Mouse (Mus musculus) lung, postnatal 0 days (tissue): ENCODE data around the gene Xbp1. TPM values are rescaled to one million over a fixed set of nuclear protein-coding genes. Genes with fewer than 3 reads are reported as not detected.

Source experiments
- ATAC-seq: fragments of 200-750 bp; cut with Nextera tagmentation; 2 replicates; pipeline ENCODE4 v1.8.0; 2017; ENCODE audit warnings: moderate library complexity
- DNase-seq: peaks from one replicate; pipeline ENCODE4 v3.0.0-alpha.2; 2016; ENCODE audit warnings: low spot score
- H3K27ac ChIP-seq: fragments of 300-500 bp; sonication (generic); 2 replicates; pipeline ENCODE4 v1.5.1; 2014; ENCODE audit warnings: antibody characterized with exemption, mild to moderate bottlenecking, low read length, mixed read lengths
- H3K27me3 ChIP-seq: fragments of 300-500 bp; sonication (generic); replicated peaks from 2 replicates; pipeline ENCODE4 v1.6.1; 2014; ENCODE audit warnings: low read length, mixed read lengths; ENCODE audit not compliant: insufficient read depth
- H3K36me3 ChIP-seq: fragments of 300-500 bp; sonication (generic); 2 replicates; pipeline ENCODE4 v1.6.1; 2014; ENCODE audit warnings: low read length, mixed read lengths; ENCODE audit not compliant: insufficient read depth
- H3K4me1 ChIP-seq: fragments of 300-500 bp; sonication (generic); 2 replicates; pipeline ENCODE4 v1.6.1; 2014; ENCODE audit warnings: antibody characterized with exemption, low read depth, low read length, mixed read lengths; ENCODE audit not compliant: insufficient read depth
- H3K4me2 ChIP-seq: fragments of 300-500 bp; sonication (generic); replicated peaks from 2 replicates; pipeline ENCODE4 v1.6.1; 2014; ENCODE audit warnings: low read depth, mild to moderate bottlenecking, low read length, moderate library complexity, mixed read lengths
- H3K4me3 ChIP-seq: fragments of 300-500 bp; sonication (generic); 2 replicates; pipeline ENCODE4 v1.5.1; 2014; ENCODE audit warnings: low read depth, low read length
- H3K9ac ChIP-seq: fragments of 300-500 bp; sonication (generic); replicated peaks from 2 replicates; pipeline ENCODE4 v1.6.1; 2014; ENCODE audit warnings: low read depth, mild to moderate bottlenecking
- H3K9me3 ChIP-seq: fragments of 300-500 bp; sonication (generic); 2 replicates; pipeline ENCODE4 v1.6.1; 2016; ENCODE audit warnings: low read length, mixed read lengths
- CTCF ChIP-seq: IDR thresholded peaks from 2 replicates; pipeline ENCODE4 v1.5.1; 2016; ENCODE audit warnings: antibody characterized with exemption, mild to moderate bottlenecking
- EP300 ChIP-seq: IDR thresholded peaks from 2 replicates; pipeline ENCODE4 v1.6.1; 2016; ENCODE audit warnings: antibody characterized with exemption, mild to moderate bottlenecking, control low read depth
- whole genome bisulfite sequencing: fragments of 180-500 bp; shearing (Covaris S2); extraction: QIAGEN DNeasy Blood & Tissue Kit; methylation state at CpG from one replicate; pipeline ENCODE4 v1.1.7; 2014; 5-methylcytosine and 5-hydroxymethylcytosine counted together
- polyA plus RNA-seq: library from polyadenylated mRNA; unstranded; fragments of >200 nt; fragmentation: Nextera tagmentation; extraction: Ambion mirVana; gene quantifications from 2 replicates; pipeline ENCODE4 v1.2.1, GENCODE M21; 2015

Xbp1 gene
- polyA plus RNA-seq, 1 experiment from 2014 or later, result 211 TPM

DNA sequence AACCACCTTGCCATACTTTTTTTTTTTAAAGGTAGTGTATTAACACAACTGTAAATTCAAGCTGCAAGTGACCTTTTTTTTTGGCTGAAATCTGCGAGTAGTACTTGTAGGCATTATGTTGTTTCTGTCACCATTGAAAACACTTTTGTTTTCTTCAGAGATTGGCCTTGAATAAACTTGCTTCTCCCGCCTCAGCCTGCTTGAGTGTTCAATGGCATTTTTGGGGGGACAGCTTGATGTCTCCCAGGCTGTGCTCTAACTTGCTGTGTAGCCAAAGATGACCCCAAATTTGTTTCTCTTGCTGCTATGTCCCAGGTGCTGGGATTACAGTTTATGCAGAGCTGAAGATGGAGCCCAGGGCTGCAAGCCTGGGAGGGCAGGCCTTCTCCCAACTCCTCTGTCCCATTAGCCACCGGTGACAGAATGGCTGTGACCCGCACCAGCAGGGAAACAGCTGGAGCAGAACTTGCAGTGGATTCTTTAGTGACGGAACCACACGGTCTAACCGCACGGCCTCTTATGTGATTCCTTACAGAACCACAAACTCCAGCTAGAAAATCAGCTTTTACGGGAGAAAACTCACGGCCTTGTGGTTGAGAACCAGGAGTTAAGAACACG lies 2.4 kb downstream of the Xbp1 start:
- Histone ChIP-seq H3K9ac (peak overlapping the region; percentile 23; the same call in 1 of the 2 replicates), H3K27ac (no peak overlapping the region), H3K27me3 (no peaks in the 10 kb centered on the region), H3K4me2 (peak overlapping the region; percentile 55), H3K4me3 (peak overlapping the region; percentile 100), H3K36me3 (peaks cover 29% of the 10 kb centered on the region), H3K4me1 (peaks cover 11% of the 10 kb centered on the region; the same call in 1 of the 2 replicates), H3K9me3 (no peaks in the 10 kb centered on the region)
- WGBS, result 80% methylated on average over 11 of the region's 11 CpGs
- TF ChIP-seq EP300 (no peak), CTCF (no peak)
- DNase-seq (no peak), ATAC-seq (no peak)

DNA sequence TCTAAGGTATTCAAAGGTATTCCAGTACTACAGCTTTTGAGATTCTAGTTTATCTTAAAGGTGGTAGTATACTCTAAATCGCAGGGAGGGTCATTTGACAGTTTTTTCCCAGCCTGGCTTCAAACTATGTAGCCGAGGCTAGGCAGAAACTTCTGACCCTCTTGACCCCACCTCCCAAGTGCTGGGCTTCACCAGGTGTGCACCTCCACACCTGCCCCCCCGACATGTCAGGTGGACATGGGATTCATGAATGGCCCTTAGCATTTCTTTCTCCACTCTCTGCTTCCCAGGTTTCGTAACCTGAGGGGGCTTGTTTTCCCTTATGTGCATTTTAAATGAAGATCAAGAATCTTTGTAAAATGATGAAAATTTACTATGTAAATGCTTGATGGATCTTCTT lies 5.0 kb downstream of the Xbp1 start:
- no peaks in the 10 kb centered on the region for H3K27me3 ChIP-seq
- DNase-seq (no peak), ATAC-seq (no peak)
- H3K4me3 ChIP-seq, result no peak overlapping the region
- H3K27ac ChIP-seq, result no peak overlapping the region
- no peak overlapping the region for H3K9ac ChIP-seq
- H3K4me2 ChIP-seq, result no peak overlapping the region
- no peaks in the 10 kb centered on the region for H3K9me3 ChIP-seq
- peaks cover 15% of the 10 kb centered on the region; the same call in 1 of the 2 replicates for H3K4me1 ChIP-seq
- WGBS, result 73% methylated on average over 4 of the region's 4 CpGs
- TF ChIP-seq CTCF, result no peak
- no peak for TF ChIP-seq EP300
- H3K36me3 ChIP-seq, result peaks cover 29% of the 10 kb centered on the region

DNA sequence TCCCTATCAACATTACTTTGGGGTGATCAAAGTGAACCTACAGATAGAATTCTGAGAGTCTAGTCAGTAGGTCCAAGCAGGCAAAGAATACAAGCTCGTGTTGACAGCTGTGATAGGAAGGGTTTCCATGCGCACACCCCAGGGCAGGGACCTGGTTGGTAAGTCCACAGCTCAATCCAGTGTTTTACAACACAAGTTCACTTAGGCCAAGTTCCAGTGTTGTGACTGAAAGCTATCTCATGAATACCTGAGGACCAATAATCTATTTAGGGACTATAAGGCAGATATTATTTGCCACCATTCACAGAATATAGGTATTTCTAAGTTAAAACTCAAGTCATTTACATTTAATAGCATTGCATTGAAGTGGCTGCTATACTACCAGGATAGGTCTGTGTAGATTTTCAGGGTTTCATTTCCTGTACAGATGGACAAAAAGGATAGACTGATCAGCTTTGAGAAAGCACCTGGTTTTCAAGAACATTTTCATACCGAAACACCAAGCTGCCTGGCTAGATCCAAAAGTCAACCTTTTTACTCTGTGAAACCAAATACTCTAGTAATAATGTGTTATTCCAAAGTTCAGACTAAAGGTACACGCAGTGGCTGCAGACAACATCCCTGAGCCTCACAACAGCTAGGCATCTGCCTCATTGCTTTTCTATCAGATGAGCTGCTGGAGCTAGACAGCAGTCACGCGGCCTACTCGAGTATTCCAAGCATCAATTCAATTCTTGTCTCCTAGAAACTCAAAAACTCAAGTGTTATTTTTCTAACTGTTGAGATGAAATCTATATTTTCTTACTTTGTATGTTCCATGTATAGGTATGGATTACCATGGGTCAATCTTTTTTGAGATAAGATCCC lies 6.3 kb downstream of the Xbp1 start:
- H3K27ac ChIP-seq, result no peak overlapping the region
- DNase-seq (no peak), ATAC-seq (no peak)
- H3K9me3 ChIP-seq, result no peaks in the 10 kb centered on the region
- H3K4me3 ChIP-seq, result no peak overlapping the region
- no peak for TF ChIP-seq CTCF
- no peak for TF ChIP-seq EP300
- H3K36me3 ChIP-seq, result peaks cover 33% of the 10 kb centered on the region
- peaks cover 15% of the 10 kb centered on the region; the same call in 1 of the 2 replicates for H3K4me1 ChIP-seq
- 85% methylated on average over 7 of the region's 7 CpGs for WGBS
- no peak overlapping the region for H3K9ac ChIP-seq
- no peak overlapping the region for H3K4me2 ChIP-seq
- no peaks in the 10 kb centered on the region for H3K27me3 ChIP-seq

DNA sequence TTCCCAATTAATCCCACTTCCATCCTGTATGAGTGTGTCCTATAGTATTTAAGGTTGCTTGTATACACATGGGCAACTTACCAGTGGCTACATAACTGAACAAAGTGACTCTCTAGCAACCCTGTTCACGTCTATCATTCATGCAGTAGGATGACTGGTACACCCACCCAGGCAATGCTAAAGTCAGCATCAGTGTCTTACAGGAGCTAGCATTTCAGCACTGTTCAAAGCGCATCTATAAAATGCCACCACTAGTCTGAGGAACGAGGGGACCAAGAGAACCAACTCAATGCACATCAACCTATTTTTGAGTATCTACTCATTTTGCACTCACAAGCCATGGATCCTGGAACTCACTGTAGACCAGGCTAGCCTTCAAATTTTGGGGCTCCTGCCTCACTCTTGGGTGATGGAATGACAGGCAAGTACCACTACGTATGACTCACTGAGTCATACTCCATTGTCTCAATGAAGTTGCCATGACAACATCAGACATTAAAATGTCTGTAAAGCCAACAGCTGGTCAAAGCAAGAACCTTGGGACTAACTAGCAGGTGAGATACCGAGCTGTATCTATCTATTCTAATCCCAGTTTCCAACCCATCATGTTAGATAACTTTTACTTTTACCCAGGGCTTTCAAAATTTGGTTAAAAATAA lies 7.5 kb downstream of the Xbp1 start:
- peaks cover 42% of the 10 kb centered on the region for H3K36me3 ChIP-seq
- TF ChIP-seq EP300, result no peak
- TF ChIP-seq CTCF, result no peak
- H3K4me1 ChIP-seq, result peaks cover 9% of the 10 kb centered on the region; the same call in 1 of the 2 replicates
- H3K27me3 ChIP-seq, result no peaks in the 10 kb centered on the region
- ATAC-seq, result no peak
- no peak overlapping the region for H3K4me2 ChIP-seq
- 74% methylated on average over 5 of the region's 5 CpGs for WGBS
- H3K9me3 ChIP-seq, result no peaks in the 10 kb centered on the region
- no peak overlapping the region for H3K4me3 ChIP-seq
- no peak overlapping the region for H3K9ac ChIP-seq
- no peak overlapping the region for H3K27ac ChIP-seq
- no peak for DNase-seq

DNA sequence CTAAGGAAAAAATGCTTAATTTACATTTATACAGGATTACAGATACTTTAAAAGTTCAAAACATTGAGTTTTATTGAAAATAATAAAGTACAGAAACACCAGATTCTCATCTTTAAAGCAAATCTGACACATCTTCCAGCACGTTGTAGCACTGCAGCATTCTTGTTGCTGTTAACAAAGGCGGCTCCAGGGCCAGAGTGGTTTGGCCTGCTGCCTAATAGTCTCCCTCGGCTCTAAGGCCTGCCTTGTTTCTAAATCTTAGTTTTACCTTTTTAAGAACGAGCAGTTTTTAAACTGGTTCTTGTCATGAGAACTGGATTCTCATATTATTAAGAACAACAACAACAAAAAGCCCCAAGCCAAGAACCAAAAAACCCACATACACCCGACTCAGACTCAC lies 8.4 kb downstream of the Xbp1 start:
- ATAC-seq (no peak), DNase-seq (peak; percentile 44)
- no peak overlapping the region for H3K4me2 ChIP-seq
- H3K27ac ChIP-seq, result no peak overlapping the region
- H3K9me3 ChIP-seq, result no peaks in the 10 kb centered on the region
- H3K4me3 ChIP-seq, result no peak overlapping the region
- H3K36me3 ChIP-seq, result peaks cover 42% of the 10 kb centered on the region
- no peak for TF ChIP-seq EP300
- TF ChIP-seq CTCF, result no peak
- 33% methylated on average over 5 of the region's 5 CpGs for WGBS
- H3K27me3 ChIP-seq, result no peaks in the 10 kb centered on the region
- H3K9ac ChIP-seq, result no peak overlapping the region
- H3K4me1 ChIP-seq, result 0 out of 2 replicates have a peak, but pooled peaks cover 4% of the 10 kb centered on the region

DNA sequence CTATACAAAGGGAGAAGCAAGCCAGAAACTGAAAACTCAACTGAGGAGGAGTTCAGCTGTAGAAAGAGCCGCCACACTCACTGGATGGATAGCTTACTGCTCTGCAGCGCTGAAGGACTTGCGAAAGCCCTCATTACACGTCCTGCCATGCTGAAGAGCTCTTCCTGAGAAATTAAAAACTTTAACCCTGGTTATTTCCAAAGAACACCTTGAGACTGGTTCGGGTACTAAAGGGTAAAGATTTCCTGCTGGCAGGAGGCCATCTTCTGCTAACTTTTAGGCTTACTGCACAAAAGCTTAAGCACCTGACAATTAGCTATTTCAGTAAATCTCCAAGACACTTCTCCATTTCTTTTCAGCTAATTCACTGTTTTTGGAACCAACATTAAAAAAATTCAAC lies 9.7 kb downstream of the Xbp1 start:
- H3K27ac ChIP-seq, result no peak overlapping the region

More for the DNA sequence above, 9.7 kb downstream of the Xbp1 start:
- Histone ChIP-seq H3K4me2 (no peak overlapping the region), H3K9me3 (no peaks in the 10 kb centered on the region), H3K4me3 (no peak overlapping the region), H3K9ac (no peak overlapping the region), H3K36me3 (peaks cover 31% of the 10 kb centered on the region), H3K27me3 (no peaks in the 10 kb centered on the region), H3K4me1 (0 out of 2 replicates have a peak, but pooled peaks cover 4% of the 10 kb centered on the region)
- ATAC-seq (peak; percentile 57), DNase-seq (peak; percentile 61)
- TF ChIP-seq EP300 (0 out of 2 replicates have a peak, but pooled peaks have one; percentile 52), CTCF (no peak)
- WGBS, result 42% methylated on average over 5 of the region's 5 CpGs
